Mouse (Mus musculus) olfactory bulb, adult 2 months (tissue): Measurements from ENCODE around the gene C2cd6.

Source experiments
- CTCF ChIP-seq: fragments of 200-500 bp; IDR thresholded peaks from 2 replicates; pipeline ENCODE4 v1.5.1; 2012; ENCODE audit warnings: low read depth, mild to moderate bottlenecking, low read length, moderate library complexity; ENCODE audit not compliant: insufficient read depth
- POLR2A ChIP-seq: fragments of 200-500 bp; IDR thresholded peaks from 2 replicates; pipeline ENCODE4 v1.6.1; 2012; ENCODE audit warnings: mild to moderate bottlenecking, low read depth, low read length, moderate library complexity; ENCODE audit not compliant: insufficient read depth

DNA sequence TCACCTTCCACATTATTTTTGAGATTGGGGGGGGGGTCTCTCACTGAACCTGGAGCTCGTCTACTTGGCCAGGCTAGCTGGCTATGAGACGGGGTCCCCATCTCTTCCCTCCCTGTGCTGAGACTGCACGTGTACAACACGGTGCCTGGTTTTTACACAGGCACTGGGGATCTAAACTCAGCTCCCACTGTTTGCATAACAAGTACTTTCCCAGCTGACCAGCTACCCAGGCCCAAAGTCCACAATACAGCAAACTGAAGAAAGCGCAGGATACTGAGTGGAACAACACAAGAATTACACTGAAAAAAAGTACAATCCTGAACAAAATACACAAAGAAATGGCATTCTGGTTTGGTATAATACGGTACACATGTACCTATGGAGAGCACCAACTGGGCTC lies 7.4 kb upstream of the C2cd6 start:
- TF ChIP-seq CTCF (no peak), POLR2A (no peak)
